Mouse (Mus musculus): Measurements from ENCODE around the gene Dot1l.

- peak; percentile 21 for TF ChIP-seq POLR2A (IDR thresholded peaks at IDR 0.05; ENCODE audit: insufficient read length, low read depth)
- TF ChIP-seq SRF (IDR thresholded peaks at IDR 0.05; ENCODE audit: control insufficient read depth, insufficient read length, low read depth) = no peak
- TF ChIP-seq MAX (IDR thresholded peaks at IDR 0.05; ENCODE audit: low read depth) = no peak
- TF ChIP-seq E2F4 (IDR thresholded peaks at IDR 0.05; ENCODE audit: insufficient read depth) = no peak
- TF ChIP-seq CEBPB (IDR thresholded peaks at IDR 0.05; ENCODE audit: insufficient read depth, poor library complexity, severe bottlenecking) = no peak
- no peak for TF ChIP-seq USF1 (IDR thresholded peaks at IDR 0.05; ENCODE audit: low read depth)
Observed at GRCm38 (mm10) chr10:80827870-80828420, 72.9 kb downstream of the Dot1l start.
